Mouse (Mus musculus): ENCODE data around the gene Upk1a. TPM values are rescaled to one million over a fixed set of nuclear protein-coding genes. Genes with fewer than 3 reads are reported as not detected.

The Upk1a gene
- total RNA-seq (2023), result not detected in 2 replicates

GRCm38 (mm10) chr7:30612654-30613402, at the start of gene Upk1a:
TSS of gene Upk1a (minus strand) at chr7:30612847.

GRCm38 (mm10) chr7:30649591-30650540, 37.2 kb upstream of the Upk1a start, which contains the start of gene Rbm42:
TSS of gene Rbm42 (minus strand) at chr7:30650317.

GRCm38 (mm10) chr7:30635752-30636151, 23.1 kb upstream of the Upk1a start, which contains the start of gene Etv2:
TSS of gene Etv2 (minus strand) at chr7:30635852.

GRCm38 (mm10) chr7:30625530-30626384, 13.1 kb upstream of the Upk1a start, which contains the start of gene Cox6b1:
TSS of gene Cox6b1 (minus strand) at chr7:30626151.

GRCm38 (mm10) chr7:30598786-30599185, 13.9 kb downstream of the Upk1a start, which contains the start of gene Zbtb32:
TSS of gene Zbtb32 (minus strand) at chr7:30598909.

GRCm38 (mm10) chr7:30588676-30589434, 23.8 kb downstream of the Upk1a start, which contains the start of gene Kmt2b:
TSS of gene Kmt2b (minus strand) at chr7:30588726.

GRCm38 (mm10) chr7:30564970-30565571, 47.6 kb downstream of the Upk1a start, which contains the start of gene Igflr1:
TSS of gene Igflr1 (plus strand) at chr7:30565427.

GRCm38 (mm10) chr7:30563117-30563905, 49.3 kb downstream of the Upk1a start, which contains the start of the genes U2af1l4, Gm49396 and Psenen:
TSS of gene U2af1l4 (plus strand) at chr7:30563301.
TSS of gene Gm49396 (plus strand) at chr7:30563344.
TSS of gene Psenen (minus strand) at chr7:30563627.

GRCm38 (mm10) chr7:30559443-30559954, 53.1 kb downstream of the Upk1a start, which contains the start of gene Lin37:
TSS of gene Lin37 (minus strand) at chr7:30559838.

Other genes starting within 250 kb of the Upk1a start
- gene Tyrobp, start 199.1 kb downstream of the Upk1a start, total RNA-seq (2023), result 2,000 and 2,325 TPM in 2 replicates
- 115 and 126 TPM in 2 replicates for gene Hcst, start 193.0 kb downstream of the Upk1a start, total RNA-seq (2023)
- 82.7 and 113 TPM in 2 replicates for gene Nfkbid, start 191.1 kb downstream of the Upk1a start, total RNA-seq (2023)
- 0.25 TPM in 1 of 2 replicates, not detected in the other for gene Aplp1, start 167.3 kb downstream of the Upk1a start, total RNA-seq (2023)
- not detected in 2 replicates for gene Kirrel2, start 155.2 kb downstream of the Upk1a start, total RNA-seq (2023)
- gene Nphs1, start 154.5 kb downstream of the Upk1a start, total RNA-seq (2023), result not detected in 2 replicates
- gene Prodh2, start 119.2 kb downstream of the Upk1a start, total RNA-seq (2023), result not detected in 2 replicates
- 9.4 and 16.2 TPM in 2 replicates for gene Arhgap33, start 77.8 kb downstream of the Upk1a start, total RNA-seq (2023)
- 2.6 and 4.0 TPM in 2 replicates for gene Hspb6, start 60.7 kb downstream of the Upk1a start, total RNA-seq (2023)
- gene Proser3, start 60.5 kb downstream of the Upk1a start, total RNA-seq (2023), result 2.2 and 3.3 TPM in 2 replicates
- gene Lin37, start 53.0 kb downstream of the Upk1a start, total RNA-seq (2023), result 28.0 and 29.5 TPM in 2 replicates
- gene U2af1l4, start 49.5 kb downstream of the Upk1a start, total RNA-seq (2023), result 38.4 and 45.2 TPM in 2 replicates
- gene Gm49396, start 49.5 kb downstream of the Upk1a start, total RNA-seq (2023), result 1.3 and 2.7 TPM in 2 replicates
- gene Psenen, start 49.2 kb downstream of the Upk1a start, total RNA-seq (2023), result 115 TPM in 2 replicates
- gene Igflr1, start 47.4 kb downstream of the Upk1a start, total RNA-seq (2023), result 3.5 and 6.1 TPM in 2 replicates
- 47.8 and 65.1 TPM in 2 replicates for gene Kmt2b, start 24.1 kb downstream of the Upk1a start, total RNA-seq (2023)
- gene Zbtb32, start 13.9 kb downstream of the Upk1a start, total RNA-seq (2023), result 0.29 TPM in 1 of 2 replicates, not detected in the other
- 220 and 238 TPM in 2 replicates for gene Cox6b1, start 13.3 kb upstream of the Upk1a start, total RNA-seq (2023)
- not detected in 2 replicates for gene Etv2, start 23.0 kb upstream of the Upk1a start, total RNA-seq (2023)
- 88.7 and 91.5 TPM in 2 replicates for gene Rbm42, start 37.5 kb upstream of the Upk1a start, total RNA-seq (2023)
- gene Haus5, start 52.1 kb upstream of the Upk1a start, total RNA-seq (2023), result 17.9 and 25.1 TPM in 2 replicates
- not detected in 2 replicates for gene Pmis2, start 58.8 kb upstream of the Upk1a start, total RNA-seq (2023)
- not detected in 2 replicates for gene 2200002J24Rik, start 86.1 kb upstream of the Upk1a start, total RNA-seq (2023)
- not detected in 2 replicates for gene Atp4a, start 99.4 kb upstream of the Upk1a start, total RNA-seq (2023)
- 17.2 and 23.5 TPM in 2 replicates for gene Tmem147, start 116.7 kb upstream of the Upk1a start, total RNA-seq (2023)
- gene Gapdhs, start 130.8 kb upstream of the Upk1a start, total RNA-seq (2023), result not detected in 2 replicates
- 0.16 and 0.57 TPM in 2 replicates for gene Sbsn, start 138.6 kb upstream of the Upk1a start, total RNA-seq (2023)
- gene Dmkn, start 150.9 kb upstream of the Upk1a start, total RNA-seq (2023), result 2.3 and 3.3 TPM in 2 replicates
- not detected in 2 replicates for gene Krtdap, start 175.0 kb upstream of the Upk1a start, total RNA-seq (2023)
- gene Ffar2, start 210.9 kb upstream of the Upk1a start, total RNA-seq (2023), result 31.3 and 40.2 TPM in 2 replicates
- not detected in 2 replicates for gene Ffar3, start 243.3 kb upstream of the Upk1a start, total RNA-seq (2023)
- gene Ffar1, start 248.7 kb upstream of the Upk1a start, total RNA-seq (2023), result not detected in 2 replicates